Mouse (Mus musculus) hindbrain, embryonic 13.5 days (tissue): Measurements from ENCODE around the gene Vwa8. TPM values are rescaled to one million over a fixed set of nuclear protein-coding genes. Genes with fewer than 3 reads are reported as not detected.

Source experiments
- ATAC-seq: fragments of 200-750 bp; cut with Nextera tagmentation; 2 replicates; pipeline ENCODE4 v1.8.0; 2017; ENCODE audit warnings: moderate TSS enrichment; ENCODE audit not compliant: low FRiP score
- H3K27ac ChIP-seq: fragments of 300-500 bp; sonication (generic); 2 replicates; pipeline ENCODE4 v1.5.1; 2015; ENCODE audit warnings: inconsistent platforms, mild to moderate bottlenecking, moderate library complexity
- H3K27me3 ChIP-seq: fragments of 300-500 bp; sonication (generic); 2 replicates; pipeline ENCODE4 v1.6.1; 2015; ENCODE audit warnings: mild to moderate bottlenecking, inconsistent platforms
- H3K36me3 ChIP-seq: fragments of 300-500 bp; sonication (generic); 2 replicates; pipeline ENCODE4 v1.6.1; 2015; ENCODE audit warnings: mild to moderate bottlenecking, inconsistent platforms
- H3K4me1 ChIP-seq: fragments of 300-500 bp; sonication (generic); replicated peaks from 2 replicates; pipeline ENCODE4 v1.6.1; 2015; ENCODE audit warnings: inconsistent platforms
- H3K4me2 ChIP-seq: fragments of 300-500 bp; sonication (generic); 2 replicates; pipeline ENCODE4 v1.6.1; 2015; ENCODE audit warnings: inconsistent platforms, mild to moderate bottlenecking, moderate library complexity
- H3K4me3 ChIP-seq: fragments of 300-500 bp; sonication (generic); 2 replicates; pipeline ENCODE4 v1.5.1; 2015; ENCODE audit warnings: mild to moderate bottlenecking, inconsistent platforms
- H3K9ac ChIP-seq: fragments of 300-500 bp; sonication (generic); 2 replicates; pipeline ENCODE4 v1.6.1; 2015; ENCODE audit warnings: mild to moderate bottlenecking, inconsistent platforms
- H3K9me3 ChIP-seq: fragments of 300-500 bp; sonication (generic); 2 replicates; pipeline ENCODE4 v1.6.1; 2016; ENCODE audit warnings: inconsistent platforms
- WGBS: fragments of 180-500 bp; shearing (Covaris S2); methylation state at CpG from one replicate; pipeline ENCODE4 v1.1.7; 2015; 5-methylcytosine and 5-hydroxymethylcytosine counted together
- polyA plus RNA-seq: library from polyadenylated mRNA; unstranded; fragments of >200 nt; fragmentation: Nextera tagmentation; extraction: Ambion mirVana; gene quantifications from 2 replicates; pipeline ENCODE4 v1.2.1, GENCODE M21; 2015

Vwa8 gene
- polyA plus RNA-seq, 1 experiment from 2014 or later = 5.9 TPM

DNA sequence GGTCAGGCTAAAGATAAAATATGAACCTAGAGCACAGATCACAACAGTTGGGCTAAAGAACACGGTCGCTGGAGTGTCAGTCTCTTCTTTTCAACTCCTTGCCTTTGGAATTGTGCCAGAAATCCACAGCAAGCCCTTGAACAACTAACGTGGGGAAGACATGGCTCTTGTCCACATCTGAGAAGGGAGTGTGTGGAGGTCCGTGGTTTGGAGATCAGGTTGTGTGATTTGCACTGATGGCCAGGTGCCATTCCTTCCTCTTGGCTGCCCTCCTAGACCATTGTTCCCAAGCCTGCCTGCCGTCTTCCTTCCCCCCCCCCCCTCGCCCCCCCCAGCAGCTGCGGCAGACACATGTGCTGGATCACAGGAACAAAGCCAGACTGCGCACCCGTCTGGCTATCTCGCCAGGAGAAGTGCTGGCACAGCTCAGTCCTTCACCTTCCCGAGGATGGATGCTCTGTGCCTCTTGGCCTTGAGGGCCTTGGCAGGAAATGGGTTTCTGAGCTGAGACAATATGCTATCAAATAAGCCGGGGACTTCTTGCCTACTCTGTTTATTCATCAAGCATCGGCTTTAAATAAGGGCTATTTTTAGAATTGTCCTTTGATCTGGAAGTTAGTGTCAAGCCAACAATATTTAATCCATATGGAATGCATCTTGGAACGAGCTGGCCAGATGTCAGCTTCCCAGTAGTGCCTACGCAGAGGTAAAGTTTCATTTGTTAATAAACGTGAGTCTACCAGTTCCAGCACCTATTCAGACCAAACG, 308.8 kb downstream of the Vwa8 start:
- Histone ChIP-seq H3K4me3 (no peak overlapping the region), H3K36me3 (peaks cover 6% of the 10 kb centered on the region), H3K4me1 (peaks cover 26% of the 10 kb centered on the region), H3K9ac (no peak overlapping the region), H3K27me3 (no peaks in the 10 kb centered on the region), H3K27ac (peak overlapping the region; percentile 62), H3K9me3 (no peaks in the 10 kb centered on the region), H3K4me2 (no peak overlapping the region)
- 58% methylated on average over 17 of the region's 17 CpGs for WGBS
- ATAC-seq = peak; percentile 51

DNA sequence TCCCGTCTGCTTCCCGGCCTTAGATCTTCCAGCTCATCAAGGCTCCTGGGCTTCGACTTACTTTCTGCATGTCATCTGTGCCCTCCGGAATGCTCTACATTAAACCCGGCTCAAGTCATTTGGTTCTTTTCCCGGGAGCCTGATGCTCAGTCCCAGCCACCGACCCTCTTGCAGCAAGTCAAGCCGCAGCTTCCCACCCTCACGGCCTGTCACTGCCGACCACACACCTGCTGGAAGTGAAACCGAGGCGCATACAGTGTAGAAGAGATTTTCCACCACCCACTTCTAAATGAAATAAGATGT, 309.3 kb downstream of the Vwa8 start:
- no peaks in the 10 kb centered on the region for H3K27me3 ChIP-seq
- H3K27ac ChIP-seq = peak overlapping the region; percentile 62
- H3K4me2 ChIP-seq = no peak overlapping the region
- no peak overlapping the region for H3K9ac ChIP-seq
- H3K4me1 ChIP-seq = peaks cover 26% of the 10 kb centered on the region
- ATAC-seq = no peak
- H3K36me3 ChIP-seq = peaks cover 6% of the 10 kb centered on the region
- H3K4me3 ChIP-seq = no peak overlapping the region
- WGBS = 83% methylated on average over 12 of the region's 12 CpGs
- H3K9me3 ChIP-seq = no peaks in the 10 kb centered on the region

DNA sequence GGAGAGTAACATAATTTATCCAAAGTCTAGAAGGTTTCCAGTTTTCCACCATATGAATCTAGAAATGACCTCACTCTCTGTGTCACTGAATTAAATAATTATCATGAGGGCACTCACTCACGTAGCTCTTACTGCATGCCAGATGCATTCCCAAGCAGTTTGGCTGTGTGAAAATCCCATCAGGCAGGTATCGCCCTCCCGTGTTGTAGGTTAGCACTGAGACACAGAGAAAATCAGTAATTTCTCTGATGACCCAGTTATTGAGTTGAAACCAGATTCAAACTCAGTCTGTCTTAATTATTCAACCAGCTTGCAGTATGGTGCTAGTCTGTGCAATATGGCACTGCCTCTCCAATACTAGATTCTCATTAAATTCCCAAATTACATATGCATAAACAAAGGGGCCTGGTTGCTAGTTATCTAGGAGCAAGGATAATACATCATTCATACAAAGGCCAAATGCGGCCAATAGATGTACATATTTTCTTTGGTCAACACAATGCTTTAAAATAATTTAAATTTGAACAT, 309.9 kb downstream of the Vwa8 start:
- H3K4me1 ChIP-seq = peaks cover 26% of the 10 kb centered on the region
- no peak overlapping the region for H3K4me2 ChIP-seq
- H3K27me3 ChIP-seq = no peaks in the 10 kb centered on the region
- no peak for ATAC-seq
- WGBS = 78% methylated on average over 4 of the region's 4 CpGs
- no peaks in the 10 kb centered on the region for H3K9me3 ChIP-seq
- no peak overlapping the region for H3K27ac ChIP-seq
- H3K9ac ChIP-seq = no peak overlapping the region
- peaks cover 6% of the 10 kb centered on the region for H3K36me3 ChIP-seq
- no peak overlapping the region for H3K4me3 ChIP-seq

- 95% methylated on average over 8 of the region's 8 CpGs for WGBS
- Histone ChIP-seq H3K27ac (no peak overlapping the region), H3K4me3 (no peak overlapping the region)
Measured at GRCm38 (mm10) chr14:79159451-79159850, 310.6 kb downstream of the Vwa8 start.

DNA sequence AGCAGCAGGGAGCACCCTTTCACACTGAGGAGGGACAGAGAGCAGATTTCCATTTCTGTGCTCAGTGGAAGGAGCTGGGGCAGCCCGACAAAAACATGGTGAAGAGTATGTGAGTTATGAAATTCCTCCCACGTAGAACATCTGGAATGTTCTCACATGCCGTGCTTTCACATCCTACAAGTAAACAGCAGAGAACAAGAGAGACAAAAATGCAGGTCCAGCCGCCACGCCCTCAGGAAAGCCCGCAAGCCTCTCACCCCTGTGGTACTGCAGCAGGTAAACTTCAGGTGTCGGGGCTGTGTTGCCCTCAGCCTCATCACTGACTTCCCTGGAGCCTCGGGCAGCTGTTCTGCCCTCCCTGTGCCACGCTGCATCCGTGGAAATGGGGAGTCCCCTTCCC, 311.6 kb downstream of the Vwa8 start:
- Histone ChIP-seq H3K27me3 (no peaks in the 10 kb centered on the region), H3K27ac (no peak overlapping the region), H3K4me1 (peaks cover 15% of the 10 kb centered on the region), H3K4me2 (no peak overlapping the region), H3K4me3 (no peak overlapping the region), H3K9ac (no peak overlapping the region), H3K9me3 (0 out of 2 replicates have a peak, but pooled peaks cover 2% of the 10 kb centered on the region), H3K36me3 (peaks cover 8% of the 10 kb centered on the region)
- no peak for ATAC-seq
- 83% methylated on average over 10 of the region's 10 CpGs for WGBS

More at GRCm38 (mm10) chr14:79159451-79159850, 310.6 kb downstream of the Vwa8 start:
- no peak for ATAC-seq
- no peaks in the 10 kb centered on the region for H3K27me3 ChIP-seq
- no peak overlapping the region for H3K9ac ChIP-seq
- peaks cover 26% of the 10 kb centered on the region for H3K4me1 ChIP-seq
- H3K4me2 ChIP-seq = no peak overlapping the region
- peaks cover 8% of the 10 kb centered on the region for H3K36me3 ChIP-seq
- H3K9me3 ChIP-seq = no peaks in the 10 kb centered on the region

DNA sequence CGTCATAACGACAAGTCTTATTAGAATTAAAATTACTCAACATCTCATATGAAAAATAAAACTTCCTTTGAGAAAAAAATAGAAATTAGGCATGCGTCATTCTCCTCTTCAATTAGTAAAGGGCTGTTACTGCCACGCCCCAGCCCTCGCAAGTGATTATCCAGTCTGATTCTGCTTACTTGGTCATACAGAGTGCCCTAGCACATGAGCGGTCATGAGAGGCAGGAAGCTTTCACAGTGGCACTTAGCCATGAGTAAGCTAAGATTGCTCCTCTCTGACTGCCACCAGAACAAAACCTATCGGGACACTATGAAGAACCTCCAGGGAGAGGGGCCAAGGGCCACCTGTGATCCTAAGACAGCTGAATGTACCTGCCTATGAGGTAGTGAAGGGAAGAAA, 312.1 kb downstream of the Vwa8 start:
- 92% methylated on average over 7 of the region's 7 CpGs for WGBS
- Histone ChIP-seq H3K9ac (no peak overlapping the region), H3K4me3 (no peak overlapping the region), H3K4me2 (no peak overlapping the region), H3K4me1 (peaks cover 12% of the 10 kb centered on the region; the same call in 1 of the 2 replicates), H3K9me3 (0 out of 2 replicates have a peak, but pooled peaks cover 2% of the 10 kb centered on the region), H3K36me3 (peaks cover 8% of the 10 kb centered on the region), H3K27me3 (no peaks in the 10 kb centered on the region), H3K27ac (no peak overlapping the region)
- ATAC-seq = no peak

- no peak for ATAC-seq
- peaks cover 12% of the 10 kb centered on the region; the same call in 1 of the 2 replicates for H3K4me1 ChIP-seq
- no peak overlapping the region for H3K27ac ChIP-seq
- H3K9me3 ChIP-seq = 0 out of 2 replicates have a peak, but pooled peaks cover 2% of the 10 kb centered on the region
- H3K4me2 ChIP-seq = no peak overlapping the region
- no peak overlapping the region for H3K4me3 ChIP-seq
- WGBS = 90% methylated on average over 9 of the region's 9 CpGs
- peaks cover 8% of the 10 kb centered on the region for H3K36me3 ChIP-seq
- H3K27me3 ChIP-seq = no peaks in the 10 kb centered on the region
- H3K9ac ChIP-seq = no peak overlapping the region
Measured at GRCm38 (mm10) chr14:79161741-79162140, 312.9 kb downstream of the Vwa8 start.

GRCm38 (mm10) chr14:79162678-79163077, 313.8 kb downstream of the Vwa8 start:
- no peak for ATAC-seq
- H3K27ac ChIP-seq = no peak overlapping the region
- H3K9me3 ChIP-seq = 0 out of 2 replicates have a peak, but pooled peaks cover 2% of the 10 kb centered on the region
- WGBS = 60% methylated on average over 9 of the region's 9 CpGs
- H3K4me3 ChIP-seq = no peak overlapping the region
- no peaks in the 10 kb centered on the region for H3K27me3 ChIP-seq
- no peak overlapping the region for H3K4me2 ChIP-seq
- peaks cover 7% of the 10 kb centered on the region; the same call in 1 of the 2 replicates for H3K4me1 ChIP-seq
- H3K36me3 ChIP-seq = peaks cover 8% of the 10 kb centered on the region
- H3K9ac ChIP-seq = no peak overlapping the region

- no peak overlapping the region for H3K27ac ChIP-seq
- WGBS = 82% methylated on average over 4 of the region's 4 CpGs
Measured at GRCm38 (mm10) chr14:79164334-79164733, 315.5 kb downstream of the Vwa8 start.

GRCm38 (mm10) chr14:79164925-79165324, 316.1 kb downstream of the Vwa8 start:
- no peaks in the 10 kb centered on the region for H3K27me3 ChIP-seq
- 96% methylated on average over 2 of the region's 2 CpGs for WGBS
- H3K4me3 ChIP-seq = no peak overlapping the region
- H3K36me3 ChIP-seq = peaks cover 8% of the 10 kb centered on the region
- no peak overlapping the region for H3K9ac ChIP-seq
- H3K4me2 ChIP-seq = no peak overlapping the region
- ATAC-seq = no peak
- 0 out of 2 replicates have a peak, but pooled peaks cover 2% of the 10 kb centered on the region for H3K9me3 ChIP-seq
- no peaks in the 10 kb centered on the region for H3K4me1 ChIP-seq
- no peak overlapping the region for H3K27ac ChIP-seq

More at GRCm38 (mm10) chr14:79164334-79164733, 315.5 kb downstream of the Vwa8 start:
- Histone ChIP-seq H3K4me1 (no peaks in the 10 kb centered on the region), H3K9me3 (0 out of 2 replicates have a peak, but pooled peaks cover 2% of the 10 kb centered on the region), H3K27me3 (no peaks in the 10 kb centered on the region), H3K36me3 (peaks cover 8% of the 10 kb centered on the region), H3K4me3 (no peak overlapping the region), H3K9ac (no peak overlapping the region), H3K4me2 (no peak overlapping the region)
- no peak for ATAC-seq

DNA sequence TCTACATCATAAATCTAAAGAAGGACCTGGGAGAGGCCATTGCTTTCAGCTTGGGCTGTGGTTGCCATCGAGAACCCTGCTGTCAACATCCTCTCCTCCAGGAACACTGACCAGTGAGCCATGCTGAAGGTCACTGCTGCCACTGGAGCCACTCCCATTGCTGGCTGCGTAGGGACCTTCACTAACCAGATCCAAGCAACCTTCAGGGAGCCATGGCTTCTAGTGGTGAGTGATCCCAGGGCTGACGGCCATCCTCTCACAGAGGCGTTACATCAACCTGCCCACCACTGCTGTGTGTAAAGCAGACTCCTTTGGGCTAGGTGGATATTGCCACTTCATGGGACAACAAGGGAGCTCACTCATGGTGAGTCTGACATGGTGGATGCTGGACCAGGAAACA, 325.7 kb downstream of the Vwa8 start:
- no peak overlapping the region for H3K4me2 ChIP-seq
- WGBS = 89% methylated on average over 4 of the region's 4 CpGs
- peaks cover 10% of the 10 kb centered on the region for H3K36me3 ChIP-seq
- no peak overlapping the region for H3K4me3 ChIP-seq
- no peak overlapping the region for H3K9ac ChIP-seq
- no peaks in the 10 kb centered on the region for H3K9me3 ChIP-seq
- H3K4me1 ChIP-seq = 0 out of 2 replicates have a peak, but pooled peaks cover under 1% of the 10 kb centered on the region
- no peaks in the 10 kb centered on the region for H3K27me3 ChIP-seq
- no peak overlapping the region for H3K27ac ChIP-seq
- no peak for ATAC-seq

DNA sequence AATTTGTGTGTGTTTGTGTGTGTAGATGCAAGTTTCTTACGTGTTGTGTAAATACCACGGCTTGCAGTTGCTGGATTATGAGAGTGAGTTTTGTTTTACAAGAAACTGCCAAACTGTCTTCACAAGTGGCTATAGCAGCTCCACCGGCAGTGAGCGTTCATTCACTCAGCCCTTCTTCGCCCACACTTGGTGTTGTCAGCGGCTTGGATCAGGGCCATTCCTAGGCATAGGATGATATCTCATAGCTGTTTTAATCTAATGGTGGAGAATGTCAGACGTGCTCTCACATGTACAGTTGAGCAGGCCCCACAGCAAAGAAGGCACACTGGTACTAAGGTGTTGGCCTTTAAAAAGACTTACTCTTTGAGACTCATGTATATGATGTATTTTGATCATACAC, 328.9 kb downstream of the Vwa8 start:
- WGBS = 89% methylated on average over 7 of the region's 7 CpGs
- no peak overlapping the region for H3K27ac ChIP-seq
- no peaks in the 10 kb centered on the region for H3K27me3 ChIP-seq
- no peak overlapping the region for H3K9ac ChIP-seq
- H3K4me2 ChIP-seq = no peak overlapping the region
- no peaks in the 10 kb centered on the region for H3K9me3 ChIP-seq
- ATAC-seq = no peak
- no peak overlapping the region for H3K4me3 ChIP-seq
- 0 out of 2 replicates have a peak, but pooled peaks cover 7% of the 10 kb centered on the region for H3K4me1 ChIP-seq
- peaks cover 10% of the 10 kb centered on the region for H3K36me3 ChIP-seq

DNA sequence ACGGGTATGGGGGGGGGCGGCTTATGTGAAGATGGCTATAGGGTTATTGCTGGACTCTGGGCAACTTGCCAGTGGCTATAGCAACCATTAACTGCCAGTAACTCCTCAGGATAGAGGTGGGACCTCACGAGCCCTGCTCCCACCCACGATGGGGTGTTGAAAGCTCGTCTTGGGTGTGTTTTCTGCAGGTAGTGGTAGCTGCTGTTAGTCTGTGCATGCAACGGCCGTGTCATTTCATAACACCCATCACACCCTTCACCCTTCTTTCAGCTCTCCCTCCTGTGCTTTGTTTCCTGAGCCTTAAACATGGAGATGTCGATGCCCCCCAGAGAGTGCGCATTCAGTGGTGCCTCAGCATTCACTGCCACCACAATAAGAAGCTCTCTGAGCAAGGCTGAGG, 329.4 kb downstream of the Vwa8 start:
- Histone ChIP-seq H3K9ac (no peak overlapping the region), H3K4me1 (0 out of 2 replicates have a peak, but pooled peaks cover 7% of the 10 kb centered on the region), H3K36me3 (peaks cover 10% of the 10 kb centered on the region), H3K4me2 (no peak overlapping the region), H3K4me3 (no peak overlapping the region), H3K27ac (no peak overlapping the region), H3K9me3 (no peaks in the 10 kb centered on the region), H3K27me3 (no peaks in the 10 kb centered on the region)
- 85% methylated on average over 9 of the region's 9 CpGs for WGBS
- no peak for ATAC-seq
